In the genomic region with DNA sequence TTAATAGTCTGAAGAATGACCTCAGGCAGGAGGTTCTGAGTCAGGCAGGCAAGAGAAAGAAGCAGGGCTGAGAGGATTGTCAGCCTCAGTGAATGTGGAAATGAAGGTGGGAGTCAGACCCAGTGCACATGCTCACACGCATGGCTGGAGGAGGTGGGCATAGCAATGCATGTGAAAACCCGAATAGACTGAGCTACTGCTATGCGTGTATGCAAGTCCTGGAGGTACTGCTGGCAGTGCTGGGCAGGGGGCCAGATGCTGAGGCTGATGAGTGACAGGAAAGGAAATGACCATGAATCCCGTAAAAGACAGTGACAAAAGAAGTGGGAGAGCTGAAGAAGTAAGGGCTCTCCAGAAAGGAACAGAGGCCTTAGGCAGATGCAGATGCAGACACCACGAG, we compare ENCODE assay signal across 15 mouse cellular contexts. TPM values are rescaled to one million over a fixed set of nuclear protein-coding genes. Genes with fewer than 3 reads are reported as not detected.
DNase-seq lines count a peak whose midpoint lies in the region; ATAC-seq and TF ChIP-seq lines count a peak whose summit lies in the region.
"Had no signal": no experiment of that assay in that cellular context is flagged by ENCODE, and none has a peak within 500 bp of the region (broad histone marks: within the 10 kb centered on the region; RNA-seq: fewer than 3 reads in every experiment).

No protein-coding gene starts in this region.

- no peak overlapping the region for H3K4me3 ChIP-seq in forebrain, embryonic 12.5 days (replicated peaks)
- no peak overlapping the region for H3K4me3 ChIP-seq in forebrain, embryonic 10.5 days
- no peak overlapping the region for H3K4me3 ChIP-seq in left cerebral cortex, adult 2 months
- no peak overlapping the region for H3K4me3 ChIP-seq in kidney, postnatal 0 days (replicated peaks; ENCODE audit: low read depth, low read length)
- H3K4me3 ChIP-seq: heart, adult 2 months; midbrain, embryonic 12.5 days had no signal

- no peak for DNase-seq in forebrain, embryonic 10.5 days (ENCODE audit: extremely low spot score, low spot score)
- peak; percentile 64 for DNase-seq in left cerebral cortex, postnatal 4 days
- no peak for DNase-seq in left cerebral cortex, adult 2 months (ENCODE audit: extremely low spot score in 1 of 2, low spot score in 2 of 2)
- DNase-seq in adrenal gland, adult 8-10 months, result peak; percentile 27
- peak; percentile 16 for DNase-seq in kidney, postnatal 0 days (ENCODE audit: low spot score)
- DNase-seq in testis, postnatal 14 days (ENCODE audit: low spot score), result no peak
- DNase-seq: cerebellum, adult 2 months; heart, adult 2 months had no signal

- H3K4me1 ChIP-seq in forebrain, embryonic 12.5 days, result no peaks in the 10 kb centered on the region; the same call in 1 of the 2 replicates
- H3K4me1 ChIP-seq in forebrain, embryonic 10.5 days, result no peaks in the 10 kb centered on the region
- peaks cover 5% of the 10 kb centered on the region; the same call in 1 of the 2 replicates for H3K4me1 ChIP-seq in kidney, postnatal 0 days (replicated peaks; ENCODE audit: insufficient read depth, low read length)

- no peaks in the 10 kb centered on the region for H3K36me3 ChIP-seq in forebrain, embryonic 12.5 days (replicated peaks)
- H3K36me3 ChIP-seq in forebrain, embryonic 10.5 days (replicated peaks), result no peaks in the 10 kb centered on the region
- H3K36me3 ChIP-seq in kidney, postnatal 0 days (ENCODE audit: insufficient read depth, low read length), result no peaks in the 10 kb centered on the region
- H3K36me3 ChIP-seq: midbrain, embryonic 12.5 days had no signal

- H3K27me3 ChIP-seq in forebrain, embryonic 12.5 days, result no peaks in the 10 kb centered on the region
- H3K27me3 ChIP-seq in forebrain, embryonic 10.5 days (ENCODE audit: poor library complexity, severe bottlenecking), result no peaks in the 10 kb centered on the region
- no peaks in the 10 kb centered on the region for H3K27me3 ChIP-seq in kidney, postnatal 0 days (ENCODE audit: insufficient read depth, low read length)
- H3K27me3 ChIP-seq: midbrain, embryonic 12.5 days had no signal

- no peak overlapping the region for H3K4me2 ChIP-seq in forebrain, embryonic 12.5 days
- no peak overlapping the region for H3K4me2 ChIP-seq in kidney, postnatal 0 days (ENCODE audit: low read length)
- H3K4me2 ChIP-seq: midbrain, embryonic 12.5 days had no signal

- WGBS in forebrain, embryonic 12.5 days, result 74% methylated on average over 5 of the region's 5 CpGs
- 83% methylated on average over 5 of the region's 5 CpGs for WGBS in forebrain, embryonic 10.5 days
- 45% methylated on average over 5 of the region's 5 CpGs for WGBS in kidney, postnatal 0 days

- intact Hi-C loops in left cerebral cortex, postnatal 4 days (cut with DNase I), result no loop called here
- intact Hi-C loops in left cerebral cortex, adult 2 months (cut with DNase I), result no loop called here

- H3K9me3 ChIP-seq in forebrain, embryonic 12.5 days, result no peaks in the 10 kb centered on the region
- H3K9me3 ChIP-seq in forebrain, embryonic 10.5 days, result no peaks in the 10 kb centered on the region
- no peaks in the 10 kb centered on the region for H3K9me3 ChIP-seq in kidney, postnatal 0 days (replicated peaks; ENCODE audit: low read length)
- H3K9me3 ChIP-seq: midbrain, embryonic 12.5 days had no signal

- H3K27ac ChIP-seq in forebrain, embryonic 12.5 days, result no peak overlapping the region
- H3K27ac ChIP-seq in forebrain, embryonic 10.5 days, result no peak overlapping the region
- H3K27ac ChIP-seq in left cerebral cortex, adult 2 months, result no peak overlapping the region
- H3K27ac ChIP-seq in kidney, postnatal 0 days, result no peak overlapping the region
- H3K27ac ChIP-seq: heart, adult 2 months; liver, embryonic 14.5 days; midbrain, embryonic 12.5 days; stomach, postnatal 0 days had no signal

- TF ChIP-seq CTCF in left cerebral cortex, adult 2 months (IDR thresholded peaks at IDR 0.05), result no peak
- no peak for TF ChIP-seq CTCF in kidney, postnatal 0 days (IDR thresholded peaks at IDR 0.05; ENCODE audit: low read depth)

- ATAC-seq in forebrain, embryonic 12.5 days (ENCODE audit: low FRiP score), result peak; percentile 55; the same call in 1 of the 2 replicates
- ATAC-seq in kidney, postnatal 0 days (replicated peaks; ENCODE audit: low FRiP score, low read depth), result no peak
- no peak for ATAC-seq in erythroid progenitor cell, adult 5-6 weeks (replicated peaks; ENCODE audit: low FRiP score, poor library complexity, severe bottlenecking)

- H3K9ac ChIP-seq in forebrain, embryonic 12.5 days, result no peak overlapping the region
- no peak overlapping the region for H3K9ac ChIP-seq in kidney, postnatal 0 days (ENCODE audit: low read depth, low read length)
- H3K9ac ChIP-seq: liver, embryonic 14.5 days; midbrain, embryonic 12.5 days had no signal

RNA-seq across cellular contexts. Expression of a gene that starts 50.3 kb away (rescaled TPM):
- polyA plus RNA-seq in forebrain, embryonic 12.5 days (2016; fragmentation: Nextera tagmentation; extraction: Ambion mirVana), result 0.63 and 0.72 TPM in 2 replicates
- 0.37 and 0.46 TPM in 2 replicates for polyA plus RNA-seq in forebrain, embryonic 10.5 days (2016; fragmentation: Nextera tagmentation; extraction: Ambion mirVana)
- total RNA-seq in left cerebral cortex, postnatal 4 days (2021), result 1 to 10 TPM in 1 of 2 experiments, under 1 TPM in 1; 0.96 to 1.1 TPM
- under 1 TPM; 0.48 to 0.56 TPM for total RNA-seq in left cerebral cortex, adult 2 months (2021)
- under 1 TPM in 1 of 4 experiments, not detected in 3; 0.10 TPM for total RNA-seq in adrenal gland, adult 8-10 months (2022)
- 0.26 and 0.34 TPM in 2 replicates for polyA plus RNA-seq in kidney, postnatal 0 days (2015; fragmentation: Nextera tagmentation; extraction: Ambion mirVana)
- total RNA-seq in erythroid progenitor cell, adult 5-6 weeks (2015; ENCODE audit: low replicate concordance), result not detected in 2 replicates
- not detected in 2 replicates for total RNA-seq in erythroid progenitor cell, adult 5-6 weeks (2017; ENCODE audit: low replicate concordance)
- total RNA-seq: heart, adult 2 months had no signal
- polyA plus RNA-seq: C2C12; small intestine, adult 2 months had no signal

Comparison
In these comparisons a context has a peak if more than half of its experiments do, and no peak if none do; other contexts are left out.
1. DNase-seq: peak in left cerebral cortex, postnatal 4 days (single experiment), adrenal gland, adult 8-10 months (single experiment) and kidney, postnatal 0 days (single experiment); none in forebrain, embryonic 10.5 days (single experiment), left cerebral cortex, adult 2 months (0 of 2) and testis, postnatal 14 days (single experiment).